Mouse (Mus musculus): ENCODE measurements around the gene Olfr229. TPM values are rescaled to one million over a fixed set of nuclear protein-coding genes. Genes with fewer than 3 reads are reported as not detected.
"Not testable (repeated sequence)": the region's sequence is repeated elsewhere in the genome, so short reads cannot be mapped to it uniquely, and the experiment has no call there.

Olfr229 gene
- polyA plus RNA-seq (2015; fragmentation: Nextera tagmentation; extraction: Ambion mirVana), result not detected in 2 replicates

GRCm38 (mm10) chr9:39907036-39907435 lies at the start of gene Olfr229:
Olfr229 (plus strand) TSS chr9:39907336.
- H3K4me1 ChIP-seq (ENCODE audit: control insufficient read depth, insufficient read depth, low read length), result no peaks in the 10 kb centered on the region
- H3K4me2 ChIP-seq (ENCODE audit: low read depth, low read length), result no peak within 1 kb of the TSS
- H3K27ac ChIP-seq (ENCODE audit: low read length), result no peak within 1 kb of the TSS
- H3K4me3 ChIP-seq (ENCODE audit: low read length), result no peak within 1 kb of the TSS
- no peak within 1 kb of the TSS for H3K9ac ChIP-seq (ENCODE audit: low read length)
- 68% methylated on average over 2 of the region's 2 CpGs for WGBS
- H3K36me3 ChIP-seq (ENCODE audit: control insufficient read depth, insufficient read depth), result no peaks in the 10 kb centered on the region
- H3K27me3 ChIP-seq (ENCODE audit: control insufficient read depth, insufficient read depth, low read length), result no peaks in the 10 kb centered on the region
- no peaks in the 10 kb centered on the region for H3K9me3 ChIP-seq (replicated peaks; ENCODE audit: control insufficient read depth, low read length)
- no peak for ATAC-seq (replicated peaks; ENCODE audit: extremely low read depth, insufficient read depth, low FRiP score)

- Histone ChIP-seq H3K9me3 (replicated peaks; ENCODE audit: control insufficient read depth, low read length) (no peaks in the 10 kb centered on the region), H3K9ac (ENCODE audit: low read length) (no peak within 1 kb of the TSS), H3K4me1 (ENCODE audit: control insufficient read depth, insufficient read depth, low read length) (no peaks in the 10 kb centered on the region), H3K4me3 (ENCODE audit: low read length) (no peak within 1 kb of the TSS), H3K27me3 (ENCODE audit: control insufficient read depth, insufficient read depth, low read length) (no peaks in the 10 kb centered on the region), H3K36me3 (ENCODE audit: control insufficient read depth, insufficient read depth) (no peaks in the 10 kb centered on the region), H3K4me2 (ENCODE audit: low read depth, low read length) (no peak within 1 kb of the TSS), H3K27ac (ENCODE audit: low read length) (no peak within 1 kb of the TSS)
- no peak for ATAC-seq (replicated peaks; ENCODE audit: extremely low read depth, insufficient read depth, low FRiP score)
- 56% methylated on average over 2 of the region's 2 CpGs for WGBS
Observed at GRCm38 (mm10) chr9:39866122-39866521, 41.0 kb upstream of the Olfr229 start, which contains the start of gene Olfr972. Olfr972 (plus strand) TSS chr9:39866422.

GRCm38 (mm10) chr9:39871986-39872385 lies 35.1 kb upstream of the Olfr229 start:
- H3K27me3 ChIP-seq (ENCODE audit: control insufficient read depth, insufficient read depth, low read length); ATAC-seq (replicated peaks; ENCODE audit: extremely low read depth, insufficient read depth, low FRiP score); H3K4me2 ChIP-seq (ENCODE audit: low read depth, low read length); H3K27ac ChIP-seq (ENCODE audit: low read length); H3K9ac ChIP-seq (ENCODE audit: low read length); H3K4me1 ChIP-seq (ENCODE audit: control insufficient read depth, insufficient read depth, low read length); H3K4me3 ChIP-seq (ENCODE audit: low read length); H3K9me3 ChIP-seq (replicated peaks; ENCODE audit: control insufficient read depth, low read length); H3K36me3 ChIP-seq (ENCODE audit: control insufficient read depth, insufficient read depth): not testable (repeated sequence)
- WGBS, result 58% methylated on average over 1 of the region's 1 CpGs

- not testable (repeated sequence) for H3K4me1 ChIP-seq (ENCODE audit: control insufficient read depth, insufficient read depth, low read length); H3K4me3 ChIP-seq (ENCODE audit: low read length); H3K27ac ChIP-seq (ENCODE audit: low read length); H3K4me2 ChIP-seq (ENCODE audit: low read depth, low read length); H3K9me3 ChIP-seq (replicated peaks; ENCODE audit: control insufficient read depth, low read length); H3K27me3 ChIP-seq (ENCODE audit: control insufficient read depth, insufficient read depth, low read length); H3K9ac ChIP-seq (ENCODE audit: low read length); ATAC-seq (replicated peaks; ENCODE audit: extremely low read depth, insufficient read depth, low FRiP score); H3K36me3 ChIP-seq (ENCODE audit: control insufficient read depth, insufficient read depth)
- no CpG with 5 or more reads among the region's 4 CpGs for WGBS
Observed at GRCm38 (mm10) chr9:39877541-39878396, 29.4 kb upstream of the Olfr229 start.

- H3K9me3 ChIP-seq (replicated peaks; ENCODE audit: control insufficient read depth, low read length), result no peaks in the 10 kb centered on the region
- WGBS, result 66% methylated on average over 6 of the region's 6 CpGs
- no peak overlapping the region for H3K9ac ChIP-seq (ENCODE audit: low read length)
- H3K4me2 ChIP-seq (ENCODE audit: low read depth, low read length), result no peak overlapping the region
- H3K36me3 ChIP-seq (ENCODE audit: control insufficient read depth, insufficient read depth), result no peaks in the 10 kb centered on the region
- no peaks in the 10 kb centered on the region for H3K27me3 ChIP-seq (ENCODE audit: control insufficient read depth, insufficient read depth, low read length)
- no peak for ATAC-seq (replicated peaks; ENCODE audit: extremely low read depth, insufficient read depth, low FRiP score)
- H3K4me3 ChIP-seq (ENCODE audit: low read length), result no peak overlapping the region
- H3K27ac ChIP-seq (ENCODE audit: low read length), result no peak overlapping the region
- no peaks in the 10 kb centered on the region for H3K4me1 ChIP-seq (ENCODE audit: control insufficient read depth, insufficient read depth, low read length)
Observed at GRCm38 (mm10) chr9:39905106-39905505, 2.0 kb upstream of the Olfr229 start.

GRCm38 (mm10) chr9:39909939-39910338 lies 2.8 kb downstream of the Olfr229 start:
- no peak for ATAC-seq (replicated peaks; ENCODE audit: extremely low read depth, insufficient read depth, low FRiP score)
- Histone ChIP-seq H3K36me3 (ENCODE audit: control insufficient read depth, insufficient read depth) (no peaks in the 10 kb centered on the region), H3K4me1 (ENCODE audit: control insufficient read depth, insufficient read depth, low read length) (no peaks in the 10 kb centered on the region), H3K27me3 (ENCODE audit: control insufficient read depth, insufficient read depth, low read length) (no peaks in the 10 kb centered on the region), H3K4me3 (ENCODE audit: low read length) (no peak overlapping the region), H3K4me2 (ENCODE audit: low read depth, low read length) (no peak overlapping the region), H3K9me3 (replicated peaks; ENCODE audit: control insufficient read depth, low read length) (no peaks in the 10 kb centered on the region), H3K9ac (ENCODE audit: low read length) (no peak overlapping the region), H3K27ac (ENCODE audit: low read length) (no peak overlapping the region)
- WGBS, result 67% methylated on average over 3 of the region's 3 CpGs

GRCm38 (mm10) chr9:39927975-39928836 lies 21.1 kb downstream of the Olfr229 start:
- H3K9me3 ChIP-seq (replicated peaks; ENCODE audit: control insufficient read depth, low read length); H3K4me3 ChIP-seq (ENCODE audit: low read length); H3K27ac ChIP-seq (ENCODE audit: low read length); ATAC-seq (replicated peaks; ENCODE audit: extremely low read depth, insufficient read depth, low FRiP score); H3K36me3 ChIP-seq (ENCODE audit: control insufficient read depth, insufficient read depth); H3K4me1 ChIP-seq (ENCODE audit: control insufficient read depth, insufficient read depth, low read length); H3K9ac ChIP-seq (ENCODE audit: low read length); H3K27me3 ChIP-seq (ENCODE audit: control insufficient read depth, insufficient read depth, low read length); H3K4me2 ChIP-seq (ENCODE audit: low read depth, low read length): not testable (repeated sequence)
- no CpG with 5 or more reads among the region's 4 CpGs for WGBS

- not testable (repeated sequence) for H3K27ac ChIP-seq (ENCODE audit: low read length); H3K4me2 ChIP-seq (ENCODE audit: low read depth, low read length); H3K9ac ChIP-seq (ENCODE audit: low read length); ATAC-seq (replicated peaks; ENCODE audit: extremely low read depth, insufficient read depth, low FRiP score); H3K36me3 ChIP-seq (ENCODE audit: control insufficient read depth, insufficient read depth); H3K4me1 ChIP-seq (ENCODE audit: control insufficient read depth, insufficient read depth, low read length); H3K9me3 ChIP-seq (replicated peaks; ENCODE audit: control insufficient read depth, low read length); H3K27me3 ChIP-seq (ENCODE audit: control insufficient read depth, insufficient read depth, low read length); H3K4me3 ChIP-seq (ENCODE audit: low read length)
- 49% methylated on average over 1 of the region's 1 CpGs for WGBS
Observed at GRCm38 (mm10) chr9:39928837-39929236, 21.7 kb downstream of the Olfr229 start.

GRCm38 (mm10) chr9:39937201-39937600 lies 30.1 kb downstream of the Olfr229 start, which contains the start of gene Olfr974:
Olfr974 (plus strand) TSS chr9:39937501.
- no peak within 1 kb of the TSS for H3K4me3 ChIP-seq (ENCODE audit: low read length)
- H3K4me2 ChIP-seq (ENCODE audit: low read depth, low read length), result no peak within 1 kb of the TSS
- H3K4me1 ChIP-seq (ENCODE audit: control insufficient read depth, insufficient read depth, low read length), result no peaks in the 10 kb centered on the region
- H3K9ac ChIP-seq (ENCODE audit: low read length), result no peak within 1 kb of the TSS
- H3K36me3 ChIP-seq (ENCODE audit: control insufficient read depth, insufficient read depth), result no peaks in the 10 kb centered on the region
- H3K27me3 ChIP-seq (ENCODE audit: control insufficient read depth, insufficient read depth, low read length), result no peaks in the 10 kb centered on the region
- 82% methylated on average over 1 of the region's 1 CpGs for WGBS
- no peak within 1 kb of the TSS for H3K27ac ChIP-seq (ENCODE audit: low read length)
- no peaks in the 10 kb centered on the region for H3K9me3 ChIP-seq (replicated peaks; ENCODE audit: control insufficient read depth, low read length)
- ATAC-seq (replicated peaks; ENCODE audit: extremely low read depth, insufficient read depth, low FRiP score), result no peak

Measured in heart, embryonic 16.5 days (tissue).